Mouse (Mus musculus): Measurements from ENCODE around the gene Dock11. TPM values are rescaled to one million over a fixed set of nuclear protein-coding genes. Genes with fewer than 3 reads are reported as not detected.

Dock11 gene
- polyA plus RNA-seq, 1 experiment: 2.2 TPM

- TF ChIP-seq MYOG (IDR thresholded peaks at IDR 0.05; ENCODE audit: control insufficient read depth, extremely low read depth, insufficient read length) (no peak), MAX (IDR thresholded peaks at IDR 0.05) (no peak), MYOD1 (IDR thresholded peaks at IDR 0.05; ENCODE audit: control insufficient read depth, insufficient read length, low read depth) (no peak), CEBPB (IDR thresholded peaks at IDR 0.05; ENCODE audit: low read depth) (no peak), USF1 (IDR thresholded peaks at IDR 0.05; ENCODE audit: low read depth) (no peak), CTCF (IDR thresholded peaks at IDR 0.05; ENCODE audit: control insufficient read depth, insufficient read depth, insufficient read length) (no peak), FOSL1 (IDR thresholded peaks at IDR 0.05; ENCODE audit: insufficient read depth, low read length, poor library complexity, severe bottlenecking) (no peak)
- no peak overlapping the region for H3K4me3 ChIP-seq (ENCODE audit: insufficient read depth, poor library complexity, severe bottlenecking)
Observed at GRCm38 (mm10) chrX:35976657-35977056, 88.0 kb downstream of the Dock11 start.

GRCm38 (mm10) chrX:35987981-35988380 lies 99.3 kb downstream of the Dock11 start:
- H3K79me3 ChIP-seq (ENCODE audit: low read depth): no peaks in the 10 kb centered on the region
- no peaks in the 10 kb centered on the region for H3K27me3 ChIP-seq (ENCODE audit: control insufficient read depth, insufficient read depth, insufficient read length)
- no peak overlapping the region for H3ac ChIP-seq (ENCODE audit: control insufficient read depth, insufficient read length, low read depth)

More at GRCm38 (mm10) chrX:35976657-35977056, 88.0 kb downstream of the Dock11 start:
- H3ac ChIP-seq (ENCODE audit: control insufficient read depth, insufficient read length, low read depth): no peak overlapping the region
- no peaks in the 10 kb centered on the region for H3K79me3 ChIP-seq (ENCODE audit: low read depth)
- H3K36me3 ChIP-seq (ENCODE audit: control insufficient read depth, insufficient read depth): no peaks in the 10 kb centered on the region
- no peaks in the 10 kb centered on the region for H3K27me3 ChIP-seq (ENCODE audit: control insufficient read depth, insufficient read depth, insufficient read length)
- no peaks in the 10 kb centered on the region for H3K79me2 ChIP-seq (ENCODE audit: control insufficient read depth, insufficient read depth)

GRCm38 (mm10) chrX:35990508-35991095 lies 102.0 kb downstream of the Dock11 start:
- no peak for TF ChIP-seq CEBPB (IDR thresholded peaks at IDR 0.05; ENCODE audit: low read depth)
- TF ChIP-seq MYOG (IDR thresholded peaks at IDR 0.05; ENCODE audit: control insufficient read depth, extremely low read depth, insufficient read length): no peak
- no peak for TF ChIP-seq FOSL1 (IDR thresholded peaks at IDR 0.05; ENCODE audit: insufficient read depth, low read length, poor library complexity, severe bottlenecking)
- TF ChIP-seq MAX (IDR thresholded peaks at IDR 0.05): no peak
- no peak for TF ChIP-seq MYOD1 (IDR thresholded peaks at IDR 0.05; ENCODE audit: control insufficient read depth, insufficient read length, low read depth)
- Histone ChIP-seq H3K4me3 (ENCODE audit: insufficient read depth, poor library complexity, severe bottlenecking) (no peak overlapping the region), H3K27me3 (ENCODE audit: control insufficient read depth, insufficient read depth, insufficient read length) (no peaks in the 10 kb centered on the region), H3ac (ENCODE audit: control insufficient read depth, insufficient read length, low read depth) (no peak overlapping the region), H3K36me3 (ENCODE audit: control insufficient read depth, insufficient read depth) (no peaks in the 10 kb centered on the region), H3K79me3 (ENCODE audit: low read depth) (no peaks in the 10 kb centered on the region), H3K79me2 (ENCODE audit: control insufficient read depth, insufficient read depth) (no peaks in the 10 kb centered on the region)

More at GRCm38 (mm10) chrX:35987981-35988380, 99.3 kb downstream of the Dock11 start:
- no peaks in the 10 kb centered on the region for H3K36me3 ChIP-seq (ENCODE audit: control insufficient read depth, insufficient read depth)
- H3K4me3 ChIP-seq (ENCODE audit: insufficient read depth, poor library complexity, severe bottlenecking): no peak overlapping the region
- TF ChIP-seq FOSL1 (IDR thresholded peaks at IDR 0.05; ENCODE audit: insufficient read depth, low read length, poor library complexity, severe bottlenecking) (no peak), CTCF (IDR thresholded peaks at IDR 0.05; ENCODE audit: control insufficient read depth, insufficient read depth, insufficient read length) (no peak)
- no peaks in the 10 kb centered on the region for H3K79me2 ChIP-seq (ENCODE audit: control insufficient read depth, insufficient read depth)

- H3ac ChIP-seq (ENCODE audit: control insufficient read depth, insufficient read length, low read depth): no peak overlapping the region
Observed at GRCm38 (mm10) chrX:35994226-35994625, 105.6 kb downstream of the Dock11 start.

GRCm38 (mm10) chrX:35997004-35997403 lies 108.4 kb downstream of the Dock11 start:
- no peaks in the 10 kb centered on the region for H3K79me2 ChIP-seq (ENCODE audit: control insufficient read depth, insufficient read depth)
- no peaks in the 10 kb centered on the region for H3K36me3 ChIP-seq (ENCODE audit: control insufficient read depth, insufficient read depth)
- H3ac ChIP-seq (ENCODE audit: control insufficient read depth, insufficient read length, low read depth): no peak overlapping the region
- TF ChIP-seq CEBPB (IDR thresholded peaks at IDR 0.05; ENCODE audit: low read depth) (no peak), FOSL1 (IDR thresholded peaks at IDR 0.05; ENCODE audit: insufficient read depth, low read length, poor library complexity, severe bottlenecking) (no peak), MYOG (IDR thresholded peaks at IDR 0.05; ENCODE audit: control insufficient read depth, extremely low read depth, insufficient read length) (no peak), USF1 (IDR thresholded peaks at IDR 0.05; ENCODE audit: low read depth) (no peak), MAX (IDR thresholded peaks at IDR 0.05) (no peak), MYOD1 (IDR thresholded peaks at IDR 0.05; ENCODE audit: control insufficient read depth, insufficient read length, low read depth) (no peak), CTCF (IDR thresholded peaks at IDR 0.05; ENCODE audit: control insufficient read depth, insufficient read depth, insufficient read length) (no peak)
- H3K79me3 ChIP-seq (ENCODE audit: low read depth): no peaks in the 10 kb centered on the region
- H3K27me3 ChIP-seq (ENCODE audit: control insufficient read depth, insufficient read depth, insufficient read length): no peaks in the 10 kb centered on the region
- H3K4me3 ChIP-seq (ENCODE audit: insufficient read depth, poor library complexity, severe bottlenecking): no peak overlapping the region

More at GRCm38 (mm10) chrX:35994226-35994625, 105.6 kb downstream of the Dock11 start:
- no peaks in the 10 kb centered on the region for H3K36me3 ChIP-seq (ENCODE audit: control insufficient read depth, insufficient read depth)
- no peak overlapping the region for H3K4me3 ChIP-seq (ENCODE audit: insufficient read depth, poor library complexity, severe bottlenecking)
- H3K79me3 ChIP-seq (ENCODE audit: low read depth): no peaks in the 10 kb centered on the region
- no peaks in the 10 kb centered on the region for H3K79me2 ChIP-seq (ENCODE audit: control insufficient read depth, insufficient read depth)
- TF ChIP-seq MAX (IDR thresholded peaks at IDR 0.05) (no peak), MYOD1 (IDR thresholded peaks at IDR 0.05; ENCODE audit: control insufficient read depth, insufficient read length, low read depth) (no peak), FOSL1 (IDR thresholded peaks at IDR 0.05; ENCODE audit: insufficient read depth, low read length, poor library complexity, severe bottlenecking) (no peak), CEBPB (IDR thresholded peaks at IDR 0.05; ENCODE audit: low read depth) (no peak), USF1 (IDR thresholded peaks at IDR 0.05; ENCODE audit: low read depth) (no peak), CTCF (IDR thresholded peaks at IDR 0.05; ENCODE audit: control insufficient read depth, insufficient read depth, insufficient read length) (no peak)
- H3K27me3 ChIP-seq (ENCODE audit: control insufficient read depth, insufficient read depth, insufficient read length): no peaks in the 10 kb centered on the region

GRCm38 (mm10) chrX:35997793-35998419 lies 109.3 kb downstream of the Dock11 start:
- no peak overlapping the region for H3K4me3 ChIP-seq (ENCODE audit: insufficient read depth, poor library complexity, severe bottlenecking)
- H3K79me2 ChIP-seq (ENCODE audit: control insufficient read depth, insufficient read depth): no peaks in the 10 kb centered on the region
- H3K79me3 ChIP-seq (ENCODE audit: low read depth): no peaks in the 10 kb centered on the region
- no peaks in the 10 kb centered on the region for H3K27me3 ChIP-seq (ENCODE audit: control insufficient read depth, insufficient read depth, insufficient read length)
- TF ChIP-seq CTCF (IDR thresholded peaks at IDR 0.05; ENCODE audit: control insufficient read depth, insufficient read depth, insufficient read length) (no peak), CEBPB (IDR thresholded peaks at IDR 0.05; ENCODE audit: low read depth) (no peak), MYOG (IDR thresholded peaks at IDR 0.05; ENCODE audit: control insufficient read depth, extremely low read depth, insufficient read length) (no peak), MAX (IDR thresholded peaks at IDR 0.05) (no peak), USF1 (IDR thresholded peaks at IDR 0.05; ENCODE audit: low read depth) (no peak), FOSL1 (IDR thresholded peaks at IDR 0.05; ENCODE audit: insufficient read depth, low read length, poor library complexity, severe bottlenecking) (no peak), MYOD1 (IDR thresholded peaks at IDR 0.05; ENCODE audit: control insufficient read depth, insufficient read length, low read depth) (no peak)
- H3K36me3 ChIP-seq (ENCODE audit: control insufficient read depth, insufficient read depth): no peaks in the 10 kb centered on the region
- H3ac ChIP-seq (ENCODE audit: control insufficient read depth, insufficient read length, low read depth): no peak overlapping the region

Data from C2C12 (cell line).